Mouse (Mus musculus): ENCODE results near the gene Atpaf1.

Gene Atpaf1

DNA sequence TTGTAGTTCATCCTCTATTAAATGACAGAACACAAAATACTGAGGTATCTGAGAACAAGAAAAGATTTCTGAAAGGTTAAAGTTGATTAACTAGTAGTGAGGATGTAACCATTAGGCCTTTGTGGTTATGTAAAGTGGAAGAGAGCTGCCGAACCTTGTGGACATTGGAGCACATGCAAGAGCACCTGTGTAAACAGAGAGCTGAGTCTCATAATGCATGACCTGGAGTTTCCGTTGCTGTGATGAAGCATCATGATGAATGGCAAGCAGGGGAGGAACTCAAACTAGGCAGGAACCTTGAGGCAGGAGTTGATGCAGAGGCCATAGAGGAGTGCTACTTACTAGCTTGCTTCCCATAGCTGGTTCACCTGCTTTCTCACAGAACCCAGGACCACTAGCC lies 66.0 kb downstream of the Atpaf1 start:
- DNase-seq = no peak

DNA sequence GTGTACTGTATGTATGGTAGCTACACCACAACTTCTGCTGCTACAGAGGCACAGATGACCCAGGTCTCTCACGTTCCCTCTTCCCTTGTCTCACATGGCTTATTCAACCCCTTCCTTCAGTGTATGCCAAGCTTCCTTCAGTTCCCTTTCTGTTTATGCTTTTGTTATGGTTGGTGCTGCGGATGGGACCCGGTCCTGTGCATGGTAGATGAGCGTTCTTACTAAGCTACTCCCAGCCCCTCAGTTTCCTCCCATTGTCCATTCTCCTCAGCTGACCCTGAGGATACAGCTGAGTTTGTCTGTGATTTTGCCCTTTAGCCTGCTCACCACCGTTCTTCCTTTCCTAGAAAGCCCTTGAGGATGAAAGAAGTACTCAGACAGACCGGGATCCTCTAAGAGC lies 67.0 kb downstream of the Atpaf1 start:
- no peak for DNase-seq

DNA sequence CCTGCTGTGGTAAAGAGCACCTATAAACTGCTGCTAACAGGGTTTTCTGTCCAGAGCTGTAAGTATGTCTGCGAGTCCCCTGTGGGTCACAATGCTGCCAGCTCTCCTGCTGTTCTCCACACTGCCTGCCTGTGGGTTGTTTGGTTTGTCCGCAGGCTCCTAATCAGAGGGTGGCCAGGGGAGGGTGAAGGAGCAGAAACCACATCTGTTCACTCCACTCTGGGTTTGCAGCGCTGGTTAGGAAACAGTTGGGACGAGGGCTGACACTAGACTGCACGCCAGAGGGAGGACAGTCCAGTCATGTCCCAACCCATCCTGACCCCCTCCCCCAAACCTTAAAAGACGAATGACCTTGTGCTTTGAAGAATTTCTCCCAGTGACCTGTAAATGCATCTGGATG lies 70.5 kb downstream of the Atpaf1 start:
- no peak for DNase-seq

DNA sequence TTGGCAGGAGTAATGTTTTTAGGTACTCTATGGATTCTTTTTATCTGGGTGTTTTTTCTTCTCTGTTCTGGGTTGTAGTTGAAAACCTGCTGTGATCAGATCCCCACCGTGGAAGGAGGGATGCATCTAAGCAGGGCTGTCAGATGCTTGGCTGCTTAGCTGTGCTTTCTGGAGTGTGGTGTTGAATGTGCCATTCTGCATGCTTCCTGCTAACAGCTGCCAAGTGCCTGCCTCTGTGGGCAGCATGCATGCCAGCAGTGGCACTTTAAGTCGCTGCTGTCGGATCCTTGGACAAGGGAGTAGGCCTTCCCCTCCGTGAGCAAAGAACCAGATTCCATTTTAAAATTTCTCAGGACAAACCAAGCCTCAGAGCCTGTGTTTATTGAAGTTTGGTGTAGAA lies 71.0 kb downstream of the Atpaf1 start:
- DNase-seq = no peak

DNA sequence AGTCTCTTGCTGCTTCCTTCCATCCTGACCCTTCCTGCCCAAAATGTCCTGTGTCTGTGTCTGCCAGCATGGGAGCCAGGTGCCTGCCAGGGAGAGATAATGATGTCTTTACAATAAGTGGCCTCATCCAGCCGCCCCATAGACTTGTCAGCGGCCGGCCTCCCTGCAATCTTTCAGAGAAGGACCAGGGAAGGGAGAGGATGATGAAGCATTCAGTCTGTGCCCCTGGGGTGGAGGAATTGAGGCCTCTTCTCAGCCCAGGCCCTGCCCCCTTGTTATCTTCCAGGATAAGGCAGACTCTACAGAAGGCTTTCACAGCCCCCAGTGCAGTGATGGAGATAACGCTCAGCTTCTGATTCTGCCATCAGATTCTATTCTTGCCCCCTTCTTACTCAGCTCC lies 71.7 kb downstream of the Atpaf1 start:
- no peak for DNase-seq

DNA sequence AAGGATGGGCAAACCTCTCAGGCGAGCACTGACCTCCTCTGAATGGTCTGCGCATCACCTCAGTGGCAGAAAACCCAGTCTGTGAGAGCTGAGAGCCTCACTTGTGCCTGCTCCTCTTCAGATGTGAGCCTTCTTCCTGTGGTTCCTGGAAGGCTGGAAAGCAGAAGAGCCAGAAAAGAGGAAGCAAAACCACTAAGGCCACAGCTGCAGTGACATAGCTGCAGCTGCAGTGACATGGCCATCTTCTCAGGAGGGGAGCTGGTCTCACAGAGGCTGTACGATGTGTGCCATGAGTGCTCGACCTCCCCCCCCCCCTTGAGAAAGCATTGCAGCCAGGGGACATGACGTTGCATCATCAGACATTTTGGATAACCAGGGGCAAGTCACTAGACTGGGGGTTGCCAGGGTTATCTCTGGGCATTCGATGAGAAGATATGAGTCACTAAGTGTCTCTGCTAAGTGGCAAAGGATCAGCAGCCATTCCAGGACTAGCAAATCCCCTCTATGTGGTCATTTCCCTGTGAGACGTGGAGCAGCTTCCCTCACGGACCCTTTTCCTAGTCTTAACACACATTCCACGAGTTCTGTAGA lies 72.8 kb downstream of the Atpaf1 start:
- DNase-seq = peak; percentile 9 to 12

DNA sequence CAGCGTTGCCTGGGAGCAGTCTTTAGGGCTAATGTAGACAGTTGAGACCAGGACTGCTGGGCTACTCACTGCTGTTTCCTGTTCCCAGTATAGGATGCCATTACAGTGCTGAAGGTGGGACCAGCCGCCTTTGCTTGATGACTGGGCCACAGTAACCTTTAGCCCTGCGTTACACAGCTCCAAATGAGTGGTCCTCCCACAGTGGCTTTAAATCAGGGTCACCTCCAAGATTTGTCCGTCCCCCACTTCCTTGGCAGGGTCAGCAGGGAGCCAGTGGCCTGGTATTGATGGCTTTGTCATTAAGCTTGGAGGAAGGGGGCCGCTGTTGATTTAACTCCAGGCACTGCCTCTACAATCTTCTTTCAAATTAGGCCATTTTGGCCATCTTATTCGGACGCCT lies 78.7 kb downstream of the Atpaf1 start:
- DNase-seq = no peak

DNA sequence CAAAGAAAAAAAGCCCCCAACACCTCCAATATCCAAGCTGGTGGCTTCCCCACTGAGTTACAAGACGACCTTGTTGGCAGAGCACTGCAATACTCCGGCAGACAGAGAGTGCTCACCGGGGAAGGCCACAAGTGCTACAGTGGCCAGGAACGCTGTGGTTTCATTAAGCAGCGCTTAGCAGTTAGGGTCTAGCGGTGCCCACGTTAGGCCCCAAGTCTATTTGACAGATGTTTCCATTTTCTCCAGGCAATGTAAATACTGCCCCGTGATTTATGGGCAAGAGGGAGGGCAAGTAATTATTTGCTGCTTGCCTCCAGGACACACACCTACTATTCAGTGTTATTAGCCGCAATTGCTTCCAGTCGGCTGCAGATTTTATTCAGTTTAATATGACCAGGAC lies 79.3 kb downstream of the Atpaf1 start:
- DNase-seq = no peak
